Mouse (Mus musculus) thymus, adult 18-20 months (tissue): Measurements from ENCODE around the gene Sspn.

Experiments used
- DNase-seq, 2 experiments: peaks; one replicate each; pipeline ENCODE4 v3.0.0; 2022; ENCODE audit warnings: mixed read lengths in 2 of 2

The Sspn gene

GRCm38 (mm10) chr6:145977344-145977743 is 45.9 kb downstream of the Sspn start:
- DNase-seq, result no peak

- DNase-seq, result no peak
Measured at GRCm38 (mm10) chr6:145977771-145978450, 46.5 kb downstream of the Sspn start.

GRCm38 (mm10) chr6:145981074-145981473 is 49.6 kb downstream of the Sspn start:
- no peak for DNase-seq

GRCm38 (mm10) chr6:145982335-145982734 is 50.9 kb downstream of the Sspn start:
- no peak for DNase-seq

- no peak for DNase-seq
Measured at GRCm38 (mm10) chr6:145990578-145990977, 59.1 kb downstream of the Sspn start.

- DNase-seq, result no peak
Measured at GRCm38 (mm10) chr6:145992526-145992925, 61.1 kb downstream of the Sspn start.

- no peak for DNase-seq
Measured at GRCm38 (mm10) chr6:145992985-145993384, 61.5 kb downstream of the Sspn start.

GRCm38 (mm10) chr6:145998314-145999007 is 67.0 kb downstream of the Sspn start:
- DNase-seq, result no peak

- DNase-seq, result no peak
Measured at GRCm38 (mm10) chr6:146000767-146001166, 69.3 kb downstream of the Sspn start.

GRCm38 (mm10) chr6:146001396-146002191 is 70.2 kb downstream of the Sspn start:
- no peak for DNase-seq

GRCm38 (mm10) chr6:146004174-146004601 is 72.7 kb downstream of the Sspn start:
- no peak for DNase-seq

GRCm38 (mm10) chr6:146005129-146005886 is 73.9 kb downstream of the Sspn start:
- no peak for DNase-seq

GRCm38 (mm10) chr6:146005935-146006564 is 74.6 kb downstream of the Sspn start:
- no peak for DNase-seq

- DNase-seq, result no peak
Measured at GRCm38 (mm10) chr6:146006753-146007152, 75.3 kb downstream of the Sspn start.

GRCm38 (mm10) chr6:146008450-146008981 is 77.1 kb downstream of the Sspn start:
- DNase-seq, result no peak

GRCm38 (mm10) chr6:146009163-146009915 is 77.9 kb downstream of the Sspn start:
- no peak for DNase-seq

GRCm38 (mm10) chr6:146010093-146010764 is 78.8 kb downstream of the Sspn start:
- DNase-seq, result no peak

- DNase-seq, result no peak
Measured at GRCm38 (mm10) chr6:146014312-146014711, 82.9 kb downstream of the Sspn start.
